15 mouse cellular contexts compared by ENCODE assay signal in the genomic region with DNA sequence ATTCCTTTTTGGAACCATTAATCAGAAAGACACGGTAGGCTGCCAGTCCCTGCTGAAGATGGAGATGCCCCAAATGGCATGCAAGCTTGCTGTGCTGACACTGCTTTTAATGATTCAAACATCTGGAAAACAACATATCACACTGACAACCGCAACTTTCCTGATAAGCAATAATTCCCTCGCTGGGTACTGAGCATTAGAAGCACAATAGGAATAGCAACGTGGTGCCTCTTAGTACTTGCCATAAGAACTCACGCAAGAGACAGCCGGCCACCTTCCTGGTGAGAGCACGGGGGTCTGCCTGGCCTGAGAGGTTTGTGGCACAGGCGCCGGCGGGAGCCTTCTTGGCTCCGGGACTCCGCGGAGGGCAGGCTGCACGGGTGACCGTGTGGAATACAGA. TPM values are rescaled to one million over a fixed set of nuclear protein-coding genes. Genes with fewer than 3 reads are reported as not detected.
"Had no signal": no experiment of that assay in that cellular context is flagged by ENCODE, and none has a peak within 500 bp of the region (broad histone marks: within the 10 kb centered on the region; RNA-seq: fewer than 3 reads in every experiment).

No protein-coding gene starts in this region.

RNA-seq across cellular contexts. Expression of a gene that starts 22.5 kb away (rescaled TPM):
- polyA plus RNA-seq: gonadal fat pad, adult 2 months; heart, embryonic 10.5 days; heart, embryonic 16.5 days; hindbrain, embryonic 10.5 days; hindbrain, embryonic 12.5 days; inflammation-experienced regulatory T-cells, adult 6 months; intestine, embryonic 15.5 days; intestine, postnatal 0 days; kidney, embryonic 14.5 days; kidney, embryonic 16.5 days; limb, embryonic 10.5 days; limb, embryonic 12.5 days; limb, embryonic 14.5 days; liver, embryonic 11.5 days; liver, embryonic 13.5 days had no signal
